Comparison of ENCODE assay signal across 9 mouse cellular contexts in the genomic region with DNA sequence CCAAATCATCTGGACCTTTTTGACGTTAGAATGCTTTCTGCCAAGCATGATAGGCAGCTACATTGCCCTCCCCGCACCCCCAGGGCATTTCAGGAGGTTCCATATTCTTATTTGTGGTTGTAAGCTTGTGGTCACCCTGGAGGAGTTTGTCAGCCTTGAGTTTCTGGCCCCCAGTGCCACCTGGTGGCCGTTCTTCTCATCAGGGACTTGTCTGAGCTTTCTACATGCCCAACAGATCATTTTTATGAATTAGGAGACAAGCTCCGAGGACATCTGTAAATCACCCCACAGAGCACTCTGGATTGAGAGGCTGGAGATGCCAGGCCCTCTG. TPM values are rescaled to one million over a fixed set of nuclear protein-coding genes. Genes with fewer than 3 reads are reported as not detected.
DNase-seq lines count a peak whose midpoint lies in the region; ATAC-seq lines count a peak whose summit lies in the region.
"Had no signal": no experiment of that assay in that cellular context is flagged by ENCODE, and none has a peak within 500 bp of the region (broad histone marks: within the 10 kb centered on the region; RNA-seq: fewer than 3 reads in every experiment).

No protein-coding gene starts in this region.

- no peaks in the 10 kb centered on the region for H3K36me3 ChIP-seq in heart, embryonic 11.5 days (ENCODE audit: control insufficient read depth, insufficient read depth, low read length)
- H3K36me3 ChIP-seq: liver, embryonic 15.5 days had no signal

- H3K27ac ChIP-seq in heart, embryonic 11.5 days (ENCODE audit: low read depth, low read length), result no peak overlapping the region
- H3K27ac ChIP-seq: liver, embryonic 15.5 days had no signal

- H3K4me3 ChIP-seq in heart, embryonic 11.5 days (ENCODE audit: low read depth, low read length), result no peak overlapping the region
- H3K4me3 ChIP-seq: liver, embryonic 15.5 days had no signal

- DNase-seq in heart, adult 8-10 months (ENCODE audit: low spot score), result peak; percentile 29
- peak; percentile 28 for DNase-seq in MN1 (ENCODE audit: low spot score)
- DNase-seq in cerebellum, adult 9-10 months, result peak; percentile 90
- peak; percentile 24 for DNase-seq in gastrocnemius, postnatal 25 days
- peak; percentile 23 to 73 for DNase-seq in layer of hippocampus, postnatal 25 days (ENCODE audit: extremely low spot score in 1 of 2, low spot score in 1 of 2)
- peak; percentile 36 for DNase-seq in testis, postnatal 14 days (ENCODE audit: low spot score)

- no peak overlapping the region for H3K9ac ChIP-seq in heart, embryonic 11.5 days (ENCODE audit: low read depth, low read length)
- H3K9ac ChIP-seq: liver, embryonic 15.5 days had no signal

- peaks cover 3% of the 10 kb centered on the region; the same call in 1 of the 2 replicates for H3K9me3 ChIP-seq in heart, embryonic 11.5 days (replicated peaks; ENCODE audit: control insufficient read depth, low read length)
- H3K9me3 ChIP-seq: liver, embryonic 15.5 days had no signal

- no peak for ATAC-seq in heart, embryonic 11.5 days (replicated peaks; ENCODE audit: insufficient number of reproducible peaks, low FRiP score, low TSS enrichment)
- peak; percentile 50 for ATAC-seq in megakaryocyte-erythroid progenitor cell, adult 5-6 weeks (replicated peaks; ENCODE audit: low FRiP score, low TSS enrichment, poor library complexity, severe bottlenecking)

- H3K4me2 ChIP-seq in heart, embryonic 11.5 days, result no peak overlapping the region
- H3K4me2 ChIP-seq: liver, embryonic 15.5 days had no signal

- 48% methylated on average over 4 of the region's 4 CpGs for WGBS in heart, embryonic 11.5 days (ENCODE audit: insufficient replicate concordance)

- H3K27me3 ChIP-seq in heart, embryonic 11.5 days (ENCODE audit: control insufficient read depth, insufficient read depth, low read length), result no peaks in the 10 kb centered on the region
- H3K27me3 ChIP-seq: liver, embryonic 15.5 days had no signal

- H3K4me1 ChIP-seq in heart, embryonic 11.5 days (ENCODE audit: control insufficient read depth, insufficient read depth, low read length), result no peaks in the 10 kb centered on the region
- H3K4me1 ChIP-seq: liver, embryonic 15.5 days had no signal

RNA-seq across cellular contexts. Expression of gene Sun5, which starts 19.9 kb away (rescaled TPM):
- not detected for total RNA-seq in heart, adult 8-10 months (2022)
- polyA plus RNA-seq in heart, embryonic 11.5 days (2014; fragmentation: Nextera tagmentation; extraction: Ambion mirVana), result not detected in 2 replicates
- total RNA-seq in gastrocnemius, postnatal 25 days (2021), result not detected
- total RNA-seq in layer of hippocampus, postnatal 25 days (2021), result not detected
- not detected in 2 replicates for total RNA-seq in megakaryocyte-erythroid progenitor cell, adult 5-6 weeks (2014; fragmentation: Nextera tagmentation)
- total RNA-seq in megakaryocyte-erythroid progenitor cell, adult 5-6 weeks (2017), result not detected in 2 replicates
- polyA plus RNA-seq: liver, embryonic 15.5 days had no signal

RNA-seq across cellular contexts. Expression of gene Bpifb2, which starts 23.9 kb away (rescaled TPM):
- not detected for total RNA-seq in heart, adult 8-10 months (2022)
- not detected in 2 replicates for polyA plus RNA-seq in heart, embryonic 11.5 days (2014; fragmentation: Nextera tagmentation; extraction: Ambion mirVana)
- total RNA-seq in gastrocnemius, postnatal 25 days (2021), result not detected
- not detected for total RNA-seq in layer of hippocampus, postnatal 25 days (2021)
- total RNA-seq in megakaryocyte-erythroid progenitor cell, adult 5-6 weeks (2014; fragmentation: Nextera tagmentation), result not detected in 2 replicates
- not detected in 2 replicates for total RNA-seq in megakaryocyte-erythroid progenitor cell, adult 5-6 weeks (2017)
- polyA plus RNA-seq: liver, embryonic 15.5 days had no signal

RNA-seq across cellular contexts. Expression of gene Bpifb6, which starts 49.2 kb away (rescaled TPM):
- total RNA-seq in heart, adult 8-10 months (2022), result not detected
- polyA plus RNA-seq in heart, embryonic 11.5 days (2014; fragmentation: Nextera tagmentation; extraction: Ambion mirVana), result not detected in 2 replicates
- total RNA-seq in gastrocnemius, postnatal 25 days (2021), result not detected
- not detected for total RNA-seq in layer of hippocampus, postnatal 25 days (2021)
- total RNA-seq in megakaryocyte-erythroid progenitor cell, adult 5-6 weeks (2014; fragmentation: Nextera tagmentation), result not detected in 2 replicates
- not detected in 2 replicates for total RNA-seq in megakaryocyte-erythroid progenitor cell, adult 5-6 weeks (2017)
- polyA plus RNA-seq: liver, embryonic 15.5 days had no signal

Comparison
In these comparisons a context has a peak if more than half of its experiments do, and no peak if none do; other contexts are left out.
1. DNase-seq: peak in every context shown above with its lines; median percentile 90 in cerebellum, adult 9-10 months; 48 in layer of hippocampus, postnatal 25 days; 36 in testis, postnatal 14 days; 29 in heart, adult 8-10 months; 28 in MN1; 24 in gastrocnemius, postnatal 25 days.